Mouse (Mus musculus): ENCODE data around the gene Zbtb8os. TPM values are rescaled to one million over a fixed set of nuclear protein-coding genes. Genes with fewer than 3 reads are reported as not detected.

The Zbtb8os gene
- total RNA-seq, 2 experiments from 2014 or later: 26.6 to 52.6 TPM

- ATAC-seq (replicated peaks; ENCODE audit: low FRiP score, low TSS enrichment, poor library complexity, severe bottlenecking): no peak
These were observed 12.0 kb upstream of the Zbtb8os start for GRCm38 (mm10) chr4:129323491-129323890.

- no peak for ATAC-seq (replicated peaks; ENCODE audit: low FRiP score, low TSS enrichment, poor library complexity, severe bottlenecking)
These were observed 10.7 kb upstream of the Zbtb8os start for GRCm38 (mm10) chr4:129324756-129325155.

- no peak for ATAC-seq (replicated peaks; ENCODE audit: low FRiP score, low TSS enrichment, poor library complexity, severe bottlenecking)
These were observed 9.3 kb upstream of the Zbtb8os start for GRCm38 (mm10) chr4:129326191-129326590.

- no peak for ATAC-seq (replicated peaks; ENCODE audit: low FRiP score, low TSS enrichment, poor library complexity, severe bottlenecking)
These were observed 2.6 kb upstream of the Zbtb8os start for GRCm38 (mm10) chr4:129332846-129333245.

- peak; percentile 18 for ATAC-seq (replicated peaks; ENCODE audit: low FRiP score, low TSS enrichment, poor library complexity, severe bottlenecking)
These were observed 749 bp upstream of the Zbtb8os start for GRCm38 (mm10) chr4:129334677-129335215.

- ATAC-seq (replicated peaks; ENCODE audit: low FRiP score, low TSS enrichment, poor library complexity, severe bottlenecking): no peak
These were observed 796 bp downstream of the Zbtb8os start for GRCm38 (mm10) chr4:129336291-129336690.

GRCm38 (mm10) chr4:129339743-129340142, 4.2 kb downstream of the Zbtb8os start:
- peak; percentile 58 for ATAC-seq (replicated peaks; ENCODE audit: low FRiP score, low TSS enrichment, poor library complexity, severe bottlenecking)

GRCm38 (mm10) chr4:129341888-129342287, 6.4 kb downstream of the Zbtb8os start:
- ATAC-seq (replicated peaks; ENCODE audit: low FRiP score, low TSS enrichment, poor library complexity, severe bottlenecking): no peak

GRCm38 (mm10) chr4:129342705-129343104, 7.2 kb downstream of the Zbtb8os start:
- no peak for ATAC-seq (replicated peaks; ENCODE audit: low FRiP score, low TSS enrichment, poor library complexity, severe bottlenecking)

- ATAC-seq (replicated peaks; ENCODE audit: low FRiP score, low TSS enrichment, poor library complexity, severe bottlenecking): no peak
These were observed 11.1 kb downstream of the Zbtb8os start for GRCm38 (mm10) chr4:129346481-129347154.

- peak; percentile 88 for ATAC-seq (replicated peaks; ENCODE audit: low FRiP score, low TSS enrichment, poor library complexity, severe bottlenecking)
These were observed 15.1 kb downstream of the Zbtb8os start for GRCm38 (mm10) chr4:129350644-129351043.

- ATAC-seq (replicated peaks; ENCODE audit: low FRiP score, low TSS enrichment, poor library complexity, severe bottlenecking): 0 out of 2 replicates have a peak, but pooled peaks have one; percentile 21
These were observed 15.6 kb downstream of the Zbtb8os start for GRCm38 (mm10) chr4:129351111-129351510.

GRCm38 (mm10) chr4:129353176-129353575, 17.7 kb downstream of the Zbtb8os start:
- ATAC-seq (replicated peaks; ENCODE audit: low FRiP score, low TSS enrichment, poor library complexity, severe bottlenecking): no peak

- ATAC-seq (replicated peaks; ENCODE audit: low FRiP score, low TSS enrichment, poor library complexity, severe bottlenecking): no peak
These were observed 18.7 kb downstream of the Zbtb8os start for GRCm38 (mm10) chr4:129354236-129354635.

- no peak for ATAC-seq (replicated peaks; ENCODE audit: low FRiP score, low TSS enrichment, poor library complexity, severe bottlenecking)
These were observed 22.2 kb downstream of the Zbtb8os start for GRCm38 (mm10) chr4:129357613-129358163.

- peak; percentile 57 for ATAC-seq (replicated peaks; ENCODE audit: low FRiP score, low TSS enrichment, poor library complexity, severe bottlenecking)
These were observed 26.7 kb downstream of the Zbtb8os start for GRCm38 (mm10) chr4:129362238-129362637.

GRCm38 (mm10) chr4:129362771-129363170, 27.3 kb downstream of the Zbtb8os start:
- ATAC-seq (replicated peaks; ENCODE audit: low FRiP score, low TSS enrichment, poor library complexity, severe bottlenecking): no peak

- no peak for ATAC-seq (replicated peaks; ENCODE audit: low FRiP score, low TSS enrichment, poor library complexity, severe bottlenecking)
These were observed 28.0 kb downstream of the Zbtb8os start for GRCm38 (mm10) chr4:129363463-129363862.

GRCm38 (mm10) chr4:129364379-129364778, 28.9 kb downstream of the Zbtb8os start:
- ATAC-seq (replicated peaks; ENCODE audit: low FRiP score, low TSS enrichment, poor library complexity, severe bottlenecking): no peak

- no peak for ATAC-seq (replicated peaks; ENCODE audit: low FRiP score, low TSS enrichment, poor library complexity, severe bottlenecking)
These were observed 29.7 kb downstream of the Zbtb8os start for GRCm38 (mm10) chr4:129365224-129365623.

GRCm38 (mm10) chr4:129371391-129371790, 35.9 kb downstream of the Zbtb8os start:
- no peak for ATAC-seq (replicated peaks; ENCODE audit: low FRiP score, low TSS enrichment, poor library complexity, severe bottlenecking)

Measured in megakaryocyte-erythroid progenitor cell, adult 5-6 weeks (primary cell).